Mouse (Mus musculus): ENCODE data around the gene Atxn7l1. TPM values are rescaled to one million over a fixed set of nuclear protein-coding genes. Genes with fewer than 3 reads are reported as not detected.

Gene Atxn7l1
- total and polyA plus RNA-seq, 2 experiments from 2014 or later, result 15.8 to 24.9 TPM

- peak; percentile 73 for DNase-seq (ENCODE audit: low spot score)
- H3K4me2 ChIP-seq (ENCODE audit: low read depth, low read length), result no peak overlapping the region
Observed at GRCm38 (mm10) chr12:33110894-33111471, 36.5 kb upstream of the Atxn7l1 start.

GRCm38 (mm10) chr12:33118624-33119301 lies 28.7 kb upstream of the Atxn7l1 start:
- H3K27ac ChIP-seq, result no peak overlapping the region
- H3K27me3 ChIP-seq (ENCODE audit: insufficient read depth, low read length), result peaks cover 4% of the 10 kb centered on the region; the same call in 1 of the 2 replicates
- no peak for DNase-seq (ENCODE audit: low spot score)
- no peaks in the 10 kb centered on the region for H3K36me3 ChIP-seq (ENCODE audit: insufficient read depth, low read length)
- no peaks in the 10 kb centered on the region for H3K4me1 ChIP-seq (ENCODE audit: insufficient read depth, low read length)
- H3K4me3 ChIP-seq (ENCODE audit: low read length), result no peak overlapping the region
- H3K9me3 ChIP-seq (ENCODE audit: low read length), result no peaks in the 10 kb centered on the region
- TF ChIP-seq CTCF (IDR thresholded peaks at IDR 0.05; ENCODE audit: low read depth), result no peak
- H3K9ac ChIP-seq (replicated peaks; ENCODE audit: low read length), result no peak overlapping the region
- H3K4me2 ChIP-seq (ENCODE audit: low read depth, low read length), result no peak overlapping the region
- 47% methylated on average over 15 of the region's 15 CpGs for WGBS
- no peak for ATAC-seq

More at GRCm38 (mm10) chr12:33110894-33111471, 36.5 kb upstream of the Atxn7l1 start:
- 18% methylated on average over 14 of the region's 14 CpGs for WGBS
- peaks cover 5% of the 10 kb centered on the region; the same call in 1 of the 2 replicates for H3K27me3 ChIP-seq (ENCODE audit: insufficient read depth, low read length)
- H3K36me3 ChIP-seq (ENCODE audit: insufficient read depth, low read length), result no peaks in the 10 kb centered on the region
- TF ChIP-seq CTCF (IDR thresholded peaks at IDR 0.05; ENCODE audit: low read depth), result no peak
- no peak overlapping the region for H3K4me3 ChIP-seq (ENCODE audit: low read length)
- no peaks in the 10 kb centered on the region; the same call in 1 of the 2 replicates for H3K4me1 ChIP-seq (ENCODE audit: insufficient read depth, low read length)
- H3K9me3 ChIP-seq (ENCODE audit: low read length), result no peaks in the 10 kb centered on the region
- no peak overlapping the region for H3K9ac ChIP-seq (replicated peaks; ENCODE audit: low read length)
- H3K27ac ChIP-seq, result peak overlapping the region; percentile 9; the same call in 1 of the 2 replicates
- peak; percentile 88 for ATAC-seq

DNA sequence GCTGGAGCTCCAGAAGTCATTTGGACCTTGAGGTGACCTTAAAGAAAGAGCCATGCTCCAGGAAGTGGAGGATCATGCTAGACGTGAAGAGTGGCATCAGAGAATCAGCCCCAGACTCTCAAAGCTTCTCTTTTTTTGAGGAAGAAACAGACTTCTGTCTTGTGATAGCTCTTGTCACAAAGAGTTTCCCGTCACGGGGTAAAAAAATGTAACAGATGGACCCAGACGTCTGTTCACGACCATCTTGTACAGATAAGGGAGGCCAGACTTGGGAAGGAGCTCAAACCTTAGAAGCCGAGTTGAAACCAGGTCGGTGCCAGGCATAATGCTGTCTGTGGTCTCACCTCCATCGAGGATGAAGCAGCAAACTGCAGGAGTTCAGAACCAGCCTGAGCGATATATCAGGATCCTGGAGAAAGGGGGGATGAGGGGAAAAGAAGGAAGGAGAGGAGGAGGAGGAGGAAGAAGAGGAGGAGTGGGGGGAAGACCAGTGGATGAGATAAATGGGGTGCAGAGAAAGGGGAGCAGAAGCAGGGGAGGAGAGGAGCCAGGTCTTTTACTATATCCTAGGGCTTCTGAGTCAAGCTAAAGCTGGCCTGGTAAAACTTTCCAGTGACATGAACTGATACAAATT lies 21.8 kb upstream of the Atxn7l1 start:
- H3K4me1 ChIP-seq (ENCODE audit: insufficient read depth, low read length), result 0 out of 2 replicates have a peak, but pooled peaks cover 4% of the 10 kb centered on the region
- no peak overlapping the region for H3K4me2 ChIP-seq (ENCODE audit: low read depth, low read length)
- DNase-seq (ENCODE audit: low spot score) (no peak), ATAC-seq (no peak)
- no peaks in the 10 kb centered on the region for H3K9me3 ChIP-seq (ENCODE audit: low read length)
- WGBS, result 82% methylated on average over 9 of the region's 9 CpGs
- no peak for TF ChIP-seq CTCF (IDR thresholded peaks at IDR 0.05; ENCODE audit: low read depth)
- H3K4me3 ChIP-seq (ENCODE audit: low read length), result no peak overlapping the region
- no peak overlapping the region for H3K27ac ChIP-seq
- no peak overlapping the region for H3K9ac ChIP-seq (replicated peaks; ENCODE audit: low read length)
- H3K27me3 ChIP-seq (ENCODE audit: insufficient read depth, low read length), result no peaks in the 10 kb centered on the region
- H3K36me3 ChIP-seq (ENCODE audit: insufficient read depth, low read length), result no peaks in the 10 kb centered on the region

DNA sequence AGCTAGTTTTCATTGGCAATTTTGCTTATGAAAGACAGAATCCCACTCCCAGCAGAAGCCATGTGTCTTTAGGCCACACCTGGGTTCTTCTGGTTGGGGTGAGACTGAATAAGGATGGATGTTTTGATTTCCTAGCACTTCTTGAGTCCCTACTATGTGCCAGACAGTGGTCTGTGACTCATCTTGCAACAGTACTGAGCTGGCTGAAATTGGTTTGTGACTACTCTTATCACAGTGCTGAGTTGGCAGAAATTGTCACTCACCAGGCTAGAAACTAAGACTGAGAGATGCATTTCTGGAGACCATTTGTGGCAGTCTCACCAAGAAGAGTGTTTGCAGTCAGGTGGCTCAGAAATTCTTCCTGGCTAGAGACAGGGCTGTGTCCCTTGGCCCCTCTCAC lies 21.2 kb upstream of the Atxn7l1 start:
- TF ChIP-seq CTCF (IDR thresholded peaks at IDR 0.05; ENCODE audit: low read depth), result no peak

DNA sequence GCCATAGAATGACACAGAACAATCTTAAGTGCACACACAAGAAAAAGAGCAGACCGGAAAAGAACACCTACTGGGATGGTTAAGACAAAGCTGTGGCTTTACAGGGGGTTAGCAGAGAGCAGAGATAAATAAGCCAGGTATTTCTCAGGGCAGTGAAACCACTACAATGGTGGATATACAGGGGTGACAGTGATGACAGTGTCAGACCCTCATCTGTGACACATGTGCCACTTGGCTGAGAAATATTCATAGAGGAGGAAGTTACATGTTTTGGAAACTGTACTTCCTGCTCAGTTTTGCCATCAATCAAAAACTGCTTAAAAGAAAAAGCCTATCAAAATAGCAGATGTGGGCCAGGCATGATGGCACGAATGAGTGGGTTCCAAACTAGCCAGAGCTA lies 19.4 kb upstream of the Atxn7l1 start:
- no peak for TF ChIP-seq CTCF (IDR thresholded peaks at IDR 0.05; ENCODE audit: low read depth)
- Histone ChIP-seq H3K36me3 (ENCODE audit: insufficient read depth, low read length) (no peaks in the 10 kb centered on the region), H3K27me3 (ENCODE audit: insufficient read depth, low read length) (no peaks in the 10 kb centered on the region), H3K4me1 (ENCODE audit: insufficient read depth, low read length) (0 out of 2 replicates have a peak, but pooled peaks cover 4% of the 10 kb centered on the region), H3K4me3 (ENCODE audit: low read length) (no peak overlapping the region), H3K4me2 (ENCODE audit: low read depth, low read length) (no peak overlapping the region), H3K9ac (replicated peaks; ENCODE audit: low read length) (no peak overlapping the region), H3K27ac (no peak overlapping the region), H3K9me3 (ENCODE audit: low read length) (no peaks in the 10 kb centered on the region)
- no peak for ATAC-seq
- 83% methylated on average over 2 of the region's 2 CpGs for WGBS
- DNase-seq (ENCODE audit: low spot score), result no peak

More for the DNA sequence above, 21.2 kb upstream of the Atxn7l1 start:
- Histone ChIP-seq H3K9me3 (ENCODE audit: low read length) (no peaks in the 10 kb centered on the region), H3K36me3 (ENCODE audit: insufficient read depth, low read length) (no peaks in the 10 kb centered on the region), H3K4me3 (ENCODE audit: low read length) (no peak overlapping the region), H3K4me2 (ENCODE audit: low read depth, low read length) (no peak overlapping the region), H3K27me3 (ENCODE audit: insufficient read depth, low read length) (no peaks in the 10 kb centered on the region), H3K4me1 (ENCODE audit: insufficient read depth, low read length) (0 out of 2 replicates have a peak, but pooled peaks cover 4% of the 10 kb centered on the region), H3K27ac (no peak overlapping the region), H3K9ac (replicated peaks; ENCODE audit: low read length) (no peak overlapping the region)
- DNase-seq (ENCODE audit: low spot score) (no peak), ATAC-seq (no peak)

GRCm38 (mm10) chr12:33128702-33129101 lies 18.8 kb upstream of the Atxn7l1 start:
- WGBS, result 20% methylated on average over 7 of the region's 7 CpGs
- H3K4me1 ChIP-seq (ENCODE audit: insufficient read depth, low read length), result 0 out of 2 replicates have a peak, but pooled peaks cover 4% of the 10 kb centered on the region
- no peak overlapping the region for H3K9ac ChIP-seq (replicated peaks; ENCODE audit: low read length)
- TF ChIP-seq CTCF (IDR thresholded peaks at IDR 0.05; ENCODE audit: low read depth), result no peak
- H3K4me2 ChIP-seq (ENCODE audit: low read depth, low read length), result no peak overlapping the region
- H3K27ac ChIP-seq, result no peak overlapping the region
- no peaks in the 10 kb centered on the region for H3K36me3 ChIP-seq (ENCODE audit: insufficient read depth, low read length)
- no peak overlapping the region for H3K4me3 ChIP-seq (ENCODE audit: low read length)
- H3K9me3 ChIP-seq (ENCODE audit: low read length), result no peaks in the 10 kb centered on the region
- no peak for ATAC-seq
- no peaks in the 10 kb centered on the region for H3K27me3 ChIP-seq (ENCODE audit: insufficient read depth, low read length)
- DNase-seq (ENCODE audit: low spot score), result no peak
